ENCODE assay signal across 11 mouse cellular contexts in genomic region chr7:131469506-131469905, GRCm38 (mm10). TPM values are rescaled to one million over a fixed set of nuclear protein-coding genes. Genes with fewer than 3 reads are reported as not detected.
DNase-seq lines count a peak whose midpoint lies in the region; ATAC-seq and TF ChIP-seq lines count a peak whose summit lies in the region.
"Had no signal": no experiment of that assay in that cellular context is flagged by ENCODE, and none has a peak within 500 bp of the region (broad histone marks: within the 10 kb centered on the region; RNA-seq: fewer than 3 reads in every experiment).

No protein-coding gene starts in this region.

- WGBS in heart, postnatal 0 days: 59% methylated on average over 3 of the region's 3 CpGs
- 61% methylated on average over 3 of the region's 3 CpGs for WGBS in heart, embryonic 11.5 days (ENCODE audit: insufficient replicate concordance)
- 63% methylated on average over 3 of the region's 3 CpGs for WGBS in thymus, adult 2 months

- H3K9ac ChIP-seq in heart, postnatal 0 days (replicated peaks; ENCODE audit: low read depth, low read length): no peak overlapping the region
- no peak overlapping the region for H3K9ac ChIP-seq in heart, embryonic 11.5 days (ENCODE audit: low read depth, low read length)

- no peak for TF ChIP-seq POLR2A in thymus, adult 2 months (IDR thresholded peaks at IDR 0.05; ENCODE audit: control insufficient read depth, extremely low read depth, insufficient read depth, low read length, poor library complexity)
- TF ChIP-seq POLR2A in embryonic fibroblast, embryonic 13.5 days (IDR thresholded peaks at IDR 0.05; ENCODE audit: low read depth, low read length): no peak

- no peak for DNase-seq in heart, postnatal 0 days (ENCODE audit: low spot score)
- peak; percentile 14 for DNase-seq in thymus, adult 2 months
- DNase-seq in thymus, adult 18-20 months: no peak
- no peak for DNase-seq in cerebellum, postnatal 14 days
- DNase-seq in spleen, adult 18-20 months: no peak
- no peak for DNase-seq in gastrocnemius, adult 8-10 months (ENCODE audit: low spot score in 2 of 2)
- DNase-seq: cerebellum, adult 9-11 months had no signal

- no peaks in the 10 kb centered on the region for H3K36me3 ChIP-seq in heart, postnatal 0 days (replicated peaks; ENCODE audit: control insufficient read depth, insufficient read depth, low read length)
- H3K36me3 ChIP-seq in heart, embryonic 11.5 days (ENCODE audit: control insufficient read depth, insufficient read depth, low read length): no peaks in the 10 kb centered on the region
- H3K36me3 ChIP-seq in thymus, adult 2 months (ENCODE audit: control insufficient read depth, insufficient read depth, low read length): no peaks in the 10 kb centered on the region
- H3K36me3 ChIP-seq: forebrain, embryonic 10.5 days had no signal

- no peaks in the 10 kb centered on the region for H3K4me1 ChIP-seq in heart, postnatal 0 days (ENCODE audit: control insufficient read depth, insufficient read depth)
- H3K4me1 ChIP-seq in heart, embryonic 11.5 days (ENCODE audit: control insufficient read depth, insufficient read depth, low read length): no peaks in the 10 kb centered on the region
- 0 out of 2 replicates have a peak, but pooled peaks cover 2% of the 10 kb centered on the region for H3K4me1 ChIP-seq in thymus, adult 2 months (replicated peaks; ENCODE audit: control insufficient read depth, insufficient read depth, low read length)
- no peaks in the 10 kb centered on the region for H3K4me1 ChIP-seq in embryonic fibroblast, embryonic 13.5 days (ENCODE audit: control insufficient read depth, insufficient read depth, low read length)
- H3K4me1 ChIP-seq: megakaryocyte, embryonic 14.5 days had no signal

- H3K27ac ChIP-seq in heart, postnatal 0 days (ENCODE audit: low read depth): no peak overlapping the region
- no peak overlapping the region for H3K27ac ChIP-seq in heart, embryonic 11.5 days (ENCODE audit: low read depth, low read length)
- no peak overlapping the region for H3K27ac ChIP-seq in thymus, adult 2 months (ENCODE audit: control insufficient read depth, insufficient read depth, low read length)
- H3K27ac ChIP-seq in embryonic fibroblast, embryonic 13.5 days (ENCODE audit: insufficient read depth, low read length): no peak overlapping the region
- H3K27ac ChIP-seq: forebrain, embryonic 10.5 days had no signal

- no peaks in the 10 kb centered on the region for H3K9me3 ChIP-seq in heart, postnatal 0 days (replicated peaks; ENCODE audit: control insufficient read depth, low read length)
- peaks cover 3% of the 10 kb centered on the region; the same call in 1 of the 2 replicates for H3K9me3 ChIP-seq in heart, embryonic 11.5 days (replicated peaks; ENCODE audit: control insufficient read depth, low read length)

- H3K27me3 ChIP-seq in heart, postnatal 0 days (ENCODE audit: control insufficient read depth, insufficient read depth, low read length): no peaks in the 10 kb centered on the region
- H3K27me3 ChIP-seq in heart, embryonic 11.5 days (ENCODE audit: control insufficient read depth, insufficient read depth, low read length): no peaks in the 10 kb centered on the region
- no peaks in the 10 kb centered on the region for H3K27me3 ChIP-seq in thymus, adult 2 months (ENCODE audit: control insufficient read depth, insufficient read depth, low read length)

- no peak for TF ChIP-seq EP300 in heart, postnatal 0 days (IDR thresholded peaks at IDR 0.05; ENCODE audit: low read depth)

- ATAC-seq in heart, postnatal 0 days (ENCODE audit: insufficient read depth, low read depth): no peak
- no peak for ATAC-seq in heart, embryonic 11.5 days (replicated peaks; ENCODE audit: insufficient number of reproducible peaks, low FRiP score, low TSS enrichment)

- 0 out of 2 replicates have a peak, but pooled peaks have one; percentile 1 for TF ChIP-seq CTCF in heart, postnatal 0 days (IDR thresholded peaks at IDR 0.05; ENCODE audit: low read depth)
- TF ChIP-seq CTCF in thymus, adult 2 months (IDR thresholded peaks at IDR 0.05; ENCODE audit: borderline replicate concordance, control insufficient read depth, extremely low read depth, insufficient read depth, low read length, poor library complexity): no peak
- TF ChIP-seq CTCF in embryonic fibroblast, embryonic 13.5 days (IDR thresholded peaks at IDR 0.05; ENCODE audit: borderline replicate concordance, insufficient read depth, low read length): peak; percentile 41; the same call in 1 of the 2 replicates

- H3K4me3 ChIP-seq in heart, postnatal 0 days (ENCODE audit: low read depth, low read length): no peak overlapping the region
- H3K4me3 ChIP-seq in heart, embryonic 11.5 days (ENCODE audit: low read depth, low read length): no peak overlapping the region
- no peak overlapping the region for H3K4me3 ChIP-seq in thymus, adult 2 months (ENCODE audit: control insufficient read depth, insufficient read depth, low read length)
- H3K4me3 ChIP-seq in embryonic fibroblast, embryonic 13.5 days (ENCODE audit: insufficient read depth, low read length): no peak overlapping the region
- H3K4me3 ChIP-seq: forebrain, embryonic 10.5 days; megakaryocyte, embryonic 14.5 days had no signal

- H3K4me2 ChIP-seq in heart, postnatal 0 days (ENCODE audit: low read depth, low read length): no peak overlapping the region
- H3K4me2 ChIP-seq in heart, embryonic 11.5 days: no peak overlapping the region

RNA-seq across cellular contexts. Expression of gene Acadsb, which starts 59.1 kb away (rescaled TPM):
- total RNA-seq in heart, postnatal 0 days (2014; rRNA removed; ENCODE audit: low replicate concordance): 32.5 and 36.8 TPM in 2 replicates
- polyA plus RNA-seq in heart, postnatal 0 days (2015; fragmentation: Nextera tagmentation; extraction: Ambion mirVana): 81.1 and 83.9 TPM in 2 replicates
- polyA plus RNA-seq in heart, embryonic 11.5 days (2014; fragmentation: Nextera tagmentation; extraction: Ambion mirVana): 76.5 and 87.5 TPM in 2 replicates
- 3.6 and 4.7 TPM in 2 replicates for polyA plus RNA-seq in thymus, adult 2 months (2012; rRNA removed)
- polyA plus RNA-seq in embryonic fibroblast, embryonic 13.5 days (2011; ENCODE audit: insufficient read length, low read depth, missing spikeins): 105 and 109 TPM in 2 replicates
- 100 to 1,000 TPM; 146 to 202 (median 176) TPM for total RNA-seq in gastrocnemius, adult 8-10 months (2022)

RNA-seq across cellular contexts. Expression of gene Ikzf5, which starts 59.2 kb away (rescaled TPM):
- total RNA-seq in heart, postnatal 0 days (2014; rRNA removed; ENCODE audit: low replicate concordance): 9.5 and 12.2 TPM in 2 replicates
- polyA plus RNA-seq in heart, postnatal 0 days (2015; fragmentation: Nextera tagmentation; extraction: Ambion mirVana): 7.2 and 7.3 TPM in 2 replicates
- 15.1 TPM in 2 replicates for polyA plus RNA-seq in heart, embryonic 11.5 days (2014; fragmentation: Nextera tagmentation; extraction: Ambion mirVana)
- 25.2 and 25.7 TPM in 2 replicates for polyA plus RNA-seq in thymus, adult 2 months (2012; rRNA removed)
- 29.7 and 30.7 TPM in 2 replicates for polyA plus RNA-seq in embryonic fibroblast, embryonic 13.5 days (2011; ENCODE audit: insufficient read length, low read depth, missing spikeins)
- 10 to 100 TPM; 28.3 to 38.2 (median 32.7) TPM for total RNA-seq in gastrocnemius, adult 8-10 months (2022)

Comparison
In these comparisons a context has a peak if more than half of its experiments do, and no peak if none do; other contexts are left out.
1. RNA of gene Acadsb, which starts 59.1 kb away (polyA plus RNA-seq): 105 to 109 TPM in embryonic fibroblast, embryonic 13.5 days, 81.1 to 83.9 TPM in heart, postnatal 0 days and 76.5 to 87.5 TPM in heart, embryonic 11.5 days; 3.6 to 4.7 TPM in thymus, adult 2 months; every median in the first group is over 10 times any median in the second.